Mouse (Mus musculus) brain, embryonic 14.5 days (tissue): ENCODE data around the gene Neu3. TPM values are rescaled to one million over a fixed set of nuclear protein-coding genes. Genes with fewer than 3 reads are reported as not detected.

Experiments used
- DNase-seq: peaks from one replicate; pipeline ENCODE4 v3.0.0-alpha.2; 2011; ENCODE audit warnings: low read depth
- CTCF ChIP-seq: fragments of 200-500 bp; IDR thresholded peaks from 2 replicates; pipeline ENCODE4 v1.5.1; 2012; ENCODE audit warnings: inconsistent platforms, mild to moderate bottlenecking, moderate library complexity, borderline replicate concordance; ENCODE audit not compliant: insufficient read depth, insufficient read length; ENCODE audit errors: extremely low read depth
- POLR2A ChIP-seq: fragments of 200-500 bp; IDR thresholded peaks from 2 replicates; pipeline ENCODE4 v1.6.1; 2012; ENCODE audit warnings: mild to moderate bottlenecking, inconsistent platforms, borderline replicate concordance; ENCODE audit not compliant: poor library complexity, insufficient read depth, insufficient read length, severe bottlenecking; ENCODE audit errors: extremely low read depth
- polyA plus RNA-seq: library from polyadenylated mRNA; depleted of rRNA; stranded (reverse); fragments of >200 nt; gene quantifications from 2 replicates; pipeline ENCODE4 v1.2.3, GENCODE M21; 2012; rRNA removed

Gene Neu3
- polyA plus RNA-seq: 1.7 and 2.2 TPM in 2 replicates

GRCm38 (mm10) chr7:99828083-99828570 lies at the start of gene Neu3:
Gene Neu3 (minus strand): TSS chr7:99828417.
- peak; percentile 93 for DNase-seq
- TF ChIP-seq CTCF (no peak), POLR2A (no peak)

- peak; percentile 92 for DNase-seq
- peak; percentile 96 for TF ChIP-seq CTCF
- TF ChIP-seq POLR2A: no peak
Observed at GRCm38 (mm10) chr7:99876345-99876744, 48.1 kb upstream of the Neu3 start.

GRCm38 (mm10) chr7:99875891-99876290 lies 47.7 kb upstream of the Neu3 start:
- TF ChIP-seq POLR2A (no peak), CTCF (no peak)
- no peak for DNase-seq

GRCm38 (mm10) chr7:99873965-99874364 lies 45.7 kb upstream of the Neu3 start:
- no peak for DNase-seq
- TF ChIP-seq POLR2A: no peak
- no peak for TF ChIP-seq CTCF

- no peak for DNase-seq
- TF ChIP-seq POLR2A (no peak), CTCF (no peak)
Observed at GRCm38 (mm10) chr7:99869296-99869695, 41.1 kb upstream of the Neu3 start.

GRCm38 (mm10) chr7:99865219-99865618 lies 37.0 kb upstream of the Neu3 start:
- TF ChIP-seq CTCF (no peak), POLR2A (no peak)
- DNase-seq: no peak

- TF ChIP-seq CTCF (no peak), POLR2A (no peak)
- peak; percentile 48 for DNase-seq
Observed at GRCm38 (mm10) chr7:99864241-99865028, 36.2 kb upstream of the Neu3 start.

- TF ChIP-seq CTCF (no peak), POLR2A (no peak)
Observed at GRCm38 (mm10) chr7:99863362-99863761, 35.1 kb upstream of the Neu3 start, which contains the start of gene Spcs2. Gene Spcs2 (minus strand): TSS chr7:99863462.

GRCm38 (mm10) chr7:99858813-99859585 lies 30.8 kb upstream of the Neu3 start, which contains the start of gene Xrra1:
Gene Xrra1 (plus strand): TSS chr7:99859116.
- DNase-seq: peak; percentile 100
- no peak for TF ChIP-seq CTCF
- TF ChIP-seq POLR2A: peak; percentile 77

More at GRCm38 (mm10) chr7:99863362-99863761, 35.1 kb upstream of the Neu3 start, which contains the start of gene Spcs2:
- DNase-seq: no peak

- no peak for DNase-seq
- no peak for TF ChIP-seq CTCF
- no peak for TF ChIP-seq POLR2A
Observed at GRCm38 (mm10) chr7:99858175-99858812, 30.1 kb upstream of the Neu3 start.

- no peak for TF ChIP-seq CTCF
- no peak for TF ChIP-seq POLR2A
- no peak for DNase-seq
Observed at GRCm38 (mm10) chr7:99856266-99856861, 28.1 kb upstream of the Neu3 start.

- TF ChIP-seq POLR2A (no peak), CTCF (no peak; the same call in 1 of the 2 replicates)
- no peak for DNase-seq
Observed at GRCm38 (mm10) chr7:99854311-99854710, 26.1 kb upstream of the Neu3 start.
